Comparison of ENCODE assay signal across 9 mouse cellular contexts in genomic region chr7:13025511-13026112, GRCm38 (mm10). TPM values are rescaled to one million over a fixed set of nuclear protein-coding genes. Genes with fewer than 3 reads are reported as not detected.
A peak's percentile ranks its signal among the peaks of the same experiment; 100 is the strongest.
DNase-seq lines count a peak whose midpoint lies in the region; ATAC-seq and TF ChIP-seq lines count a peak whose summit lies in the region.
"Had no signal": no experiment of that assay in that cellular context is flagged by ENCODE, and none has a peak within 500 bp of the region (broad histone marks: within the 10 kb centered on the region; RNA-seq: fewer than 3 reads in every experiment).

No protein-coding gene starts in this region.

- WGBS in kidney, adult 2 months = 25% methylated on average over 4 of the region's 4 CpGs
- WGBS in hindbrain, embryonic 14.5 days = 34% methylated on average over 4 of the region's 4 CpGs
- WGBS in midbrain, embryonic 15.5 days = 24% methylated on average over 4 of the region's 4 CpGs

- peaks cover 2% of the 10 kb centered on the region; the same call in 1 of the 2 replicates for H3K36me3 ChIP-seq in kidney, adult 2 months (ENCODE audit: control insufficient read depth, insufficient read depth, low read length)
- H3K36me3 ChIP-seq in hindbrain, embryonic 14.5 days (replicated peaks; ENCODE audit: control insufficient read depth, insufficient read depth) = peaks cover 53% of the 10 kb centered on the region
- H3K36me3 ChIP-seq in midbrain, embryonic 15.5 days (replicated peaks) = peaks cover 37% of the 10 kb centered on the region

- peak overlapping the region; percentile 94 for H3K9ac ChIP-seq in hindbrain, embryonic 14.5 days
- peak overlapping the region; percentile 85 for H3K9ac ChIP-seq in midbrain, embryonic 15.5 days

- no peak for TF ChIP-seq POLR2A in kidney, adult 2 months (IDR thresholded peaks at IDR 0.05; ENCODE audit: low read depth, low read length)

- TF ChIP-seq CTCF in kidney, adult 2 months (conservative IDR thresholded peaks at IDR 0.05; ENCODE audit: insufficient read depth, insufficient read length, low read depth, low read length) = no peak

- ATAC-seq in hindbrain, embryonic 14.5 days (ENCODE audit: low FRiP score) = no peak
- no peak for ATAC-seq in midbrain, embryonic 15.5 days (replicated peaks)

- DNase-seq in kidney, adult 2 months = no peak
- no peak for DNase-seq in kidney, postnatal 25 days
- DNase-seq in hindbrain, embryonic 14.5 days (ENCODE audit: low spot score) = no peak
- no peak for DNase-seq in embryo, embryonic 9.5 days (ENCODE audit: extremely low spot score)
- DNase-seq in layer of hippocampus, adult 9-10 months (ENCODE audit: low spot score) = no peak
- no peak for DNase-seq in adrenal gland, postnatal 36 days

- no peaks in the 10 kb centered on the region for H3K27me3 ChIP-seq in kidney, adult 2 months (replicated peaks; ENCODE audit: control insufficient read depth, insufficient read depth, low read length)
- no peaks in the 10 kb centered on the region for H3K27me3 ChIP-seq in hindbrain, embryonic 14.5 days (ENCODE audit: control insufficient read depth, insufficient read depth, low read length)
- no peaks in the 10 kb centered on the region for H3K27me3 ChIP-seq in midbrain, embryonic 15.5 days (replicated peaks)

- H3K4me1 ChIP-seq in kidney, adult 2 months (ENCODE audit: control insufficient read depth, insufficient read depth, low read length) = peaks cover 12% of the 10 kb centered on the region
- H3K4me1 ChIP-seq in brown adipose tissue, adult 24 weeks (ENCODE audit: control insufficient read depth, insufficient read depth, insufficient read length, low read length) = 0 out of 2 replicates have a peak, but pooled peaks cover 5% of the 10 kb centered on the region
- H3K4me1 ChIP-seq in hindbrain, embryonic 14.5 days (replicated peaks; ENCODE audit: control insufficient read depth, insufficient read depth, low read length) = peaks cover 27% of the 10 kb centered on the region
- H3K4me1 ChIP-seq in midbrain, embryonic 15.5 days = peaks cover 33% of the 10 kb centered on the region

- H3K9me3 ChIP-seq in hindbrain, embryonic 14.5 days (ENCODE audit: control insufficient read depth, low read length) = no peaks in the 10 kb centered on the region
- no peaks in the 10 kb centered on the region for H3K9me3 ChIP-seq in midbrain, embryonic 15.5 days

- H3K4me3 ChIP-seq in kidney, adult 2 months (ENCODE audit: insufficient read depth, low read depth, low read length) = peak overlapping the region; percentile 65
- H3K4me3 ChIP-seq in brown adipose tissue, adult 24 weeks (ENCODE audit: insufficient read depth, low read depth, low read length) = peak overlapping the region; percentile 85
- H3K4me3 ChIP-seq in hindbrain, embryonic 14.5 days (replicated peaks; ENCODE audit: low read length) = peak overlapping the region; percentile 99
- H3K4me3 ChIP-seq in midbrain, embryonic 15.5 days = peak overlapping the region; percentile 86

- H3K4me2 ChIP-seq in hindbrain, embryonic 14.5 days (replicated peaks) = peak overlapping the region; percentile 99
- H3K4me2 ChIP-seq in midbrain, embryonic 15.5 days = peak overlapping the region; percentile 97

- H3K27ac ChIP-seq in kidney, adult 2 months (ENCODE audit: insufficient read depth, low read depth, low read length) = no peak overlapping the region
- H3K27ac ChIP-seq in brown adipose tissue, adult 24 weeks (replicated peaks; ENCODE audit: low read depth, low read length) = no peak overlapping the region
- H3K27ac ChIP-seq in hindbrain, embryonic 14.5 days = peak overlapping the region; percentile 98
- peak overlapping the region; percentile 99; the same call in 1 of the 2 replicates for H3K27ac ChIP-seq in midbrain, embryonic 15.5 days

RNA-seq across cellular contexts. Expression of gene Chmp2a, which starts 9.0 kb away (rescaled TPM):
- polyA plus RNA-seq in kidney, adult 2 months (2012; rRNA removed) = 103 and 134 TPM in 2 replicates
- 194 and 239 TPM in 2 replicates for polyA plus RNA-seq in brown adipose tissue, adult 24 weeks (2012; ENCODE audit: insufficient read depth, insufficient read length, missing spikeins)
- 173 and 184 TPM in 2 replicates for polyA plus RNA-seq in hindbrain, embryonic 14.5 days (2014; fragmentation: Nextera tagmentation; extraction: Ambion mirVana)
- polyA plus RNA-seq in midbrain, embryonic 15.5 days (2015; fragmentation: Nextera tagmentation; extraction: Ambion mirVana) = 188 TPM in 2 replicates
- total RNA-seq in adrenal gland, postnatal 36 days (2021) = 100 to 1,000 TPM; 178 to 225 TPM

RNA-seq across cellular contexts. Expression of gene Ube2m, which starts 12.5 kb away (rescaled TPM):
- polyA plus RNA-seq in kidney, adult 2 months (2012; rRNA removed) = 231 and 249 TPM in 2 replicates
- polyA plus RNA-seq in brown adipose tissue, adult 24 weeks (2012; ENCODE audit: insufficient read depth, insufficient read length, missing spikeins) = 258 and 293 TPM in 2 replicates
- polyA plus RNA-seq in hindbrain, embryonic 14.5 days (2014; fragmentation: Nextera tagmentation; extraction: Ambion mirVana) = 178 and 179 TPM in 2 replicates
- 141 and 162 TPM in 2 replicates for polyA plus RNA-seq in midbrain, embryonic 15.5 days (2015; fragmentation: Nextera tagmentation; extraction: Ambion mirVana)
- 100 to 1,000 TPM; 173 to 178 TPM for total RNA-seq in adrenal gland, postnatal 36 days (2021)

RNA-seq across cellular contexts. Expression of gene Zbtb45, which starts 15.8 kb away (rescaled TPM):
- polyA plus RNA-seq in kidney, adult 2 months (2012; rRNA removed) = 14.1 and 15.0 TPM in 2 replicates
- polyA plus RNA-seq in brown adipose tissue, adult 24 weeks (2012; ENCODE audit: insufficient read depth, insufficient read length, missing spikeins) = 2.1 and 4.0 TPM in 2 replicates
- polyA plus RNA-seq in hindbrain, embryonic 14.5 days (2014; fragmentation: Nextera tagmentation; extraction: Ambion mirVana) = 37.9 and 40.8 TPM in 2 replicates
- polyA plus RNA-seq in midbrain, embryonic 15.5 days (2015; fragmentation: Nextera tagmentation; extraction: Ambion mirVana) = 45.9 and 46.7 TPM in 2 replicates
- total RNA-seq in adrenal gland, postnatal 36 days (2021) = 10 to 100 TPM; 11.7 to 13.6 TPM

RNA-seq across cellular contexts. Expression of gene Trim28, which starts 26.7 kb away (rescaled TPM):
- 186 and 191 TPM in 2 replicates for polyA plus RNA-seq in kidney, adult 2 months (2012; rRNA removed)
- polyA plus RNA-seq in brown adipose tissue, adult 24 weeks (2012; ENCODE audit: insufficient read depth, insufficient read length, missing spikeins) = 39.4 and 56.3 TPM in 2 replicates
- polyA plus RNA-seq in hindbrain, embryonic 14.5 days (2014; fragmentation: Nextera tagmentation; extraction: Ambion mirVana) = 268 and 271 TPM in 2 replicates
- polyA plus RNA-seq in midbrain, embryonic 15.5 days (2015; fragmentation: Nextera tagmentation; extraction: Ambion mirVana) = 229 and 258 TPM in 2 replicates
- total RNA-seq in adrenal gland, postnatal 36 days (2021) = 100 to 1,000 TPM; 221 to 229 TPM

RNA-seq across cellular contexts. Expression of gene Slc27a5, which starts 27.6 kb away (rescaled TPM):
- polyA plus RNA-seq in kidney, adult 2 months (2012; rRNA removed) = 0.56 and 0.69 TPM in 2 replicates
- polyA plus RNA-seq in brown adipose tissue, adult 24 weeks (2012; ENCODE audit: insufficient read depth, insufficient read length, missing spikeins) = not detected in 2 replicates
- polyA plus RNA-seq in hindbrain, embryonic 14.5 days (2014; fragmentation: Nextera tagmentation; extraction: Ambion mirVana) = 0.14 and 0.29 TPM in 2 replicates
- polyA plus RNA-seq in midbrain, embryonic 15.5 days (2015; fragmentation: Nextera tagmentation; extraction: Ambion mirVana) = 0.38 and 0.65 TPM in 2 replicates
- total RNA-seq in adrenal gland, postnatal 36 days (2021) = under 1 TPM in 1 of 2 experiments, not detected in 1; 0.20 TPM
- total RNA-seq: hematopoietic stem cell, adult 5-6 weeks had no signal

Comparison
In these comparisons a context has a peak if more than half of its experiments do, and no peak if none do; other contexts are left out.
1. H3K27ac ChIP-seq: peak in hindbrain, embryonic 14.5 days (single experiment) and midbrain, embryonic 15.5 days (single experiment); none in kidney, adult 2 months (single experiment) and brown adipose tissue, adult 24 weeks (single experiment).
2. Peak in every context shown above with its lines, with median percentiles within 50 percentile points of each other: H3K4me3 ChIP-seq.